Mouse (Mus musculus) forebrain, embryonic 14.5 days (tissue): ENCODE measurements around the gene Selenon. TPM values are rescaled to one million over a fixed set of nuclear protein-coding genes. Genes with fewer than 3 reads are reported as not detected.
A peak's percentile ranks its signal among the peaks of the same experiment; 100 is the strongest.

Source experiments
- ATAC-seq: fragments of 200-750 bp; cut with Nextera tagmentation; 2 replicates; pipeline ENCODE4 v1.8.0; 2017; ENCODE audit warnings: mild to moderate bottlenecking, moderate library complexity
- DNase-seq: peaks from one replicate; pipeline ENCODE4 v3.0.0-alpha.2; 2015; ENCODE audit warnings: low spot score
- H3K27ac ChIP-seq: fragments of 300-500 bp; sonication (generic); 2 replicates; pipeline ENCODE4 v1.5.1; 2014; ENCODE audit warnings: low read depth, mild to moderate bottlenecking, control low read depth, low read length, moderate library complexity
- H3K27me3 ChIP-seq: fragments of 300-500 bp; sonication (generic); replicated peaks from 2 replicates; pipeline ENCODE4 v1.6.1; 2014; ENCODE audit warnings: low read length, control low read depth, mixed read lengths; ENCODE audit not compliant: control insufficient read depth, insufficient read depth
- H3K36me3 ChIP-seq: fragments of 300-500 bp; sonication (generic); 2 replicates; pipeline ENCODE4 v1.6.1; 2014; ENCODE audit warnings: low read length, control low read depth; ENCODE audit not compliant: control insufficient read depth, insufficient read depth
- H3K4me1 ChIP-seq: fragments of 300-500 bp; sonication (generic); 2 replicates; pipeline ENCODE4 v1.6.1; 2014; ENCODE audit warnings: antibody characterized with exemption, low read length, control low read depth; ENCODE audit not compliant: control insufficient read depth, insufficient read depth
- H3K4me2 ChIP-seq: fragments of 300-500 bp; sonication (generic); 2 replicates; pipeline ENCODE4 v1.6.1; 2014; ENCODE audit warnings: mild to moderate bottlenecking, control low read depth, low read length
- H3K4me3 ChIP-seq: fragments of 300-500 bp; sonication (generic); 2 replicates; pipeline ENCODE4 v1.5.1; 2014; ENCODE audit warnings: low read depth, low read length, control low read depth
- H3K9ac ChIP-seq: fragments of 300-500 bp; sonication (generic); 2 replicates; pipeline ENCODE4 v1.6.1; 2014; ENCODE audit warnings: mild to moderate bottlenecking, low read length, control low read depth, moderate library complexity
- H3K9me3 ChIP-seq: fragments of 300-500 bp; sonication (generic); replicated peaks from 2 replicates; pipeline ENCODE4 v1.6.1; 2016; ENCODE audit warnings: low read length, control low read depth, mixed read lengths; ENCODE audit not compliant: control insufficient read depth
- WGBS: fragments of 180-500 bp; shearing (Covaris S2); extraction: QIAGEN DNeasy Blood & Tissue Kit; methylation state at CpG from one replicate; pipeline ENCODE4 v1.1.7; 2014; 5-methylcytosine and 5-hydroxymethylcytosine counted together
- polyA plus RNA-seq: library from polyadenylated mRNA; unstranded; fragments of >200 nt; fragmentation: Nextera tagmentation; extraction: Ambion mirVana; gene quantifications from 2 replicates; pipeline ENCODE4 v1.2.1, GENCODE M21; 2014

The Selenon gene
- polyA plus RNA-seq, 1 experiment from 2014 or later: 12.4 TPM

DNA sequence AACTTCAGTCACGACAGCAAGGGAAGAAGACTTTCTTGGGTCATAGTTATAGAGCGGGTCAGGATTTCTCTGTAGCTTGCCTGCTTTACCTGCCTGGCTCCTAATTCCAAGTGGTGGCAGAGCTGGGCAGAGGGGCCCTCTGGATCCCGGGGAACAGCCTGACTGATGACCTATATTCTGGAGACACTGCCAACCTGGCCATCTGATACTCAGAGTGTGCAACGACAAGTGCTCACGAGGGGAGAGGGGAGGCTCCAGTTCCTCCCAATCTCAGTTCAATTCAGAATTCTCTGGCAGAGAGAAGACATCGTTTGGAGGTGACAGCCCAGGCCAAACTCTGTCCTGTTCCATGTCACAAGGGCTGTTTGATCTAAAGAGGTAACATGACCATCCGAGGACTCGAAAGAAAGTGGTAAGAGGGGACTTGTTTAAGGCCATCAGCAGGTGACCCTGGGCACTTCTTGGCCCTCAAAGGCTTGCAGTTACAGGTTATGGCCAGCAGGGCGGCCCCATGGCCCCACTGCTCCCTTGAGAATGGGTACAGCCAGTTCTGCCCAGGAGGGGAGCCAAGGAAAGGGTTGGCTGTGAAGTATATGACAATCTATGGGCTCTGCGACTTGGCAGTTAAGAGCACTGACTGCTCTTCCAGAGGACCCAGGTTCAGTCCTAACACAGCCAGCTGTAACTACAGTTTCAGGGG lies 38.4 kb upstream of the Selenon start:
- Histone ChIP-seq H3K4me2 (no peak overlapping the region), H3K4me1 (peaks cover 15% of the 10 kb centered on the region), H3K27me3 (no peaks in the 10 kb centered on the region), H3K36me3 (no peaks in the 10 kb centered on the region), H3K9ac (no peak overlapping the region), H3K4me3 (no peak overlapping the region), H3K27ac (no peak overlapping the region), H3K9me3 (no peaks in the 10 kb centered on the region)
- ATAC-seq (no peak), DNase-seq (no peak)
- 79% methylated on average over 10 of the region's 10 CpGs for WGBS

DNA sequence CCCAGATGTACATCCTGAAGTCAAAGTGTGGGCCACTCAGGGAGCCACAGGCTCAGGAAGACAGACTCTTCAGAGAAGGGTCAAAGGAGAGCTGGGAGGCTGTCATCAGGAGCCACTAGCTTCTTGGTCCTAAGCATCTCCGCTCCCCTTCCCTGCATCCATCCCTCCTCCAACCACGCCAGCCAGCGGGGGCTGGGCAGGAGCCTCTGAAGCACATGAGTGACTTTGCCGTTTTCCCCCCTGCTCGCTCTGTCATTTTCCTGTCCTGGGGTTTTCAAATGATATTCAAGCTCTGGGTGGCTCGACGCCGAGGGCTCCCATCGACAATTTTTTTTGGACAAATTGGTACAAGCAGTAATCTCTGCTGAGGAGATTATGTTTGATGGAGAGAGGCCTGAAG lies 37.8 kb upstream of the Selenon start:
- Histone ChIP-seq H3K36me3 (no peaks in the 10 kb centered on the region), H3K27ac (no peak overlapping the region), H3K4me1 (peaks cover 15% of the 10 kb centered on the region), H3K9ac (no peak overlapping the region), H3K4me3 (no peak overlapping the region), H3K4me2 (no peak overlapping the region), H3K27me3 (no peaks in the 10 kb centered on the region), H3K9me3 (no peaks in the 10 kb centered on the region)
- DNase-seq: no peak
- ATAC-seq: no peak
- WGBS: 80% methylated on average over 9 of the region's 9 CpGs

DNA sequence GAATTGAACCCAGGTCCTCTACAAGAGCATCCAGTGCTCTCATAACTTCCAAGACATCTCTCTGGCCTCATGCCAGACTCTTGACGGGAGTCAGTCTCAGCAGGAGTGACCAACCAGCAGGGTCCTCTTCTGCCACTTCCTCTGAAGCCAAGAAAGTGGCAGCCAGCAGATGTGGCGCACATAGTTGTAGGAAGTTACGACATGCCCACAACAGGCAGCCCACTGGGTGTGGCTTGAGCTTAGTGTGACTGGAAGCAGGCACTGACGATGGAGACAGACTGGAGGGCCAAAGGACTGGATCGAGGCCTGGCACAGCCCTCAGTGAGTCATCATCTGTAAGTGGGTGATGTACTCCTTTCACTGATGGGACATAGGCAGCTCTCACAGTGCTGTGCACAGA lies 37.0 kb upstream of the Selenon start:
- no peak overlapping the region for H3K27ac ChIP-seq
- ATAC-seq: no peak

DNA sequence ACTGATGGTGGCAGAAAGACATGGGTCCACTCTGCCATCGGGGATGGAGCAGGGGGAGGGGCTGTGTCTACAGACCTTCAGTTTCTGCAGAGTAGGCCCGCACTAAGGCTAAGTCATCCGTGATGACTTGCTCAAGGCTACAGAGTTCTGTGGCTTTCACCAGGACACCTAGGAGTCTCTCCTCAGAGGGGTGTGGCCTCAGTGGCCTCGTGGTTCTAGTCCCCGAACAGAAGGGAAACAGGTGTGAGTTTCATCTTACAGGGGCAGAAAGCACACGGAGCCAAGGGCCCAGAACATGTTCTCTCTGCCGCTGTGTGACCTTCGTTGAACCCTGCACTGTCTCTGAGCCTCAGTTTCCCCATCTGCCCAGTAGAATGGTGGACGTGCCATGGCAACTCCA lies 36.3 kb upstream of the Selenon start:
- ATAC-seq (no peak), DNase-seq (no peak)
- H3K27ac ChIP-seq: no peak overlapping the region
- no peaks in the 10 kb centered on the region for H3K36me3 ChIP-seq
- 89% methylated on average over 9 of the region's 9 CpGs for WGBS
- no peak overlapping the region for H3K4me3 ChIP-seq
- no peaks in the 10 kb centered on the region for H3K27me3 ChIP-seq
- peaks cover 15% of the 10 kb centered on the region for H3K4me1 ChIP-seq
- no peaks in the 10 kb centered on the region for H3K9me3 ChIP-seq
- no peak overlapping the region for H3K9ac ChIP-seq
- H3K4me2 ChIP-seq: no peak overlapping the region

More for the DNA sequence above, 37.0 kb upstream of the Selenon start:
- 87% methylated on average over 5 of the region's 5 CpGs for WGBS
- H3K9ac ChIP-seq: no peak overlapping the region
- H3K36me3 ChIP-seq: no peaks in the 10 kb centered on the region
- H3K4me3 ChIP-seq: no peak overlapping the region
- H3K27me3 ChIP-seq: no peaks in the 10 kb centered on the region
- DNase-seq: no peak
- no peaks in the 10 kb centered on the region for H3K9me3 ChIP-seq
- peaks cover 15% of the 10 kb centered on the region for H3K4me1 ChIP-seq
- H3K4me2 ChIP-seq: no peak overlapping the region

DNA sequence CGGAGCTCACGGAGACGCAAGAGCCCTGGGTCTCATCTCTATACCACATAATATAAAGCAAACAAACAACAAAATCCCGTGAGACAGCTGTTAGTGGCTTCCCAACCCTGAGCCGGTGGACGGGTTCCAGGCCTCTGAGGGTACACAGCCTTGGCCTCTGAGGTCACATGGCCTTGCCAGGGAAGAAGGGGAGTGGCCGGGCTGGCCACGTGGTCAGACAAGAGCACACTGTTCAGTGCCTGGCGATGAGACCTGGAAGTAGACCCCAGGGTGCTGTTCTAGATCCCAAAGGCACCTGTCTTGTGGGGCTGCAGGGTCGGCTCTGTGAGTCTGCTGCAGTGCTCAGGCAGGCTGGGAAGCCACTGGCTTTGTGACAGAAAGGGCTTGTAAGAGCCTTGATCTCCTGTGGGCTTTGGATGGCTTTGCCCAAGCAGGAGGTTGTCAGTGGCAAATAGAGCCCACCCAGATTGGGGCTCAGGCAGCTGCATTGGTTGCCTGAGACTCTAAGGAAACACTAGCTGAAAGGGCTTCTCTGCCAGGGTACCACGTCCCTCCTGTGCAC lies 35.8 kb upstream of the Selenon start:
- H3K36me3 ChIP-seq: no peaks in the 10 kb centered on the region
- no peak overlapping the region for H3K27ac ChIP-seq
- H3K27me3 ChIP-seq: no peaks in the 10 kb centered on the region
- no peak for DNase-seq
- 76% methylated on average over 11 of the region's 11 CpGs for WGBS
- H3K4me2 ChIP-seq: no peak overlapping the region
- no peak overlapping the region for H3K4me3 ChIP-seq
- H3K9me3 ChIP-seq: no peaks in the 10 kb centered on the region
- no peak overlapping the region for H3K9ac ChIP-seq
- ATAC-seq: no peak
- H3K4me1 ChIP-seq: peaks cover 15% of the 10 kb centered on the region

DNA sequence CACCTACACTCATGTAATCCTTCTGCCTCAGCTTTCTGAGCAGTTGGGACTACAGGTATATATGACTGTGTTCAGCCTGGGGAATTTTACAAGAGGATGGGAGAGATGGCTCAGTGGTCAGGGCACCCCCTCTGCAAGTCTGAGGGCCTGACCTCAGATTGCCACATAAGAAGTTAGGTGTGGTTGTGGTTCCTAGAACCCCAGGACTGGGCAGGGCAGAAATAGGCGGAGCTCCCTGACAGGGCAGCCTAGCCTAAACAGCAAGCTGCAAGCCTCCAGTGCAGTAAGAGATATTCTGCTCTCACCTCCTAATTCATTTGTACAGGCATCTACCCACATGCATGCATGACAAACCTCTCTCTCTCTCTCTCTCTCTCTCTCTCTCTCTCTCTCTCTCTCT lies 34.7 kb upstream of the Selenon start:
- ATAC-seq (no peak), DNase-seq (no peak)
- no peak overlapping the region for H3K9ac ChIP-seq
- H3K9me3 ChIP-seq: no peaks in the 10 kb centered on the region
- no peak overlapping the region for H3K4me2 ChIP-seq
- H3K4me3 ChIP-seq: no peak overlapping the region
- peaks cover 9% of the 10 kb centered on the region for H3K4me1 ChIP-seq
- H3K27ac ChIP-seq: no peak overlapping the region
- no peaks in the 10 kb centered on the region for H3K27me3 ChIP-seq
- H3K36me3 ChIP-seq: no peaks in the 10 kb centered on the region
- WGBS: 94% methylated on average over 1 of the region's 1 CpGs

DNA sequence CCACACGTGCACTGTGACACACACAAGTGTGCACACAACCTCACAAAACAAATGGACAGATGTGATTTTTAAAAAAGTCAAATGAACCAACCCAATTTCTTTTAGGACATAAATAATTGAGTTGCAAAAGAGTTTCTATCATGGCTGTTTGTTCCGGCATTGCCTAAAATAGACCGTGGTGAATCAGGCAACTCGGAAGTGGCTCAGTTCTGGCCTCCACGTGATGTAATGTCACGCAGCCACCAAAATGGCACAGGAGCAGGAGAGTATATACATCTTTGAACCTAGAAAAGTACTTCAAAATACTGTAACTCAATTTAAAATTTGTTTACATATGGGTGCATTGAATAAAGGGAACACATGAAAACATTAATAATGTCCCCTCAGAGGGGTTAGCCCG lies 34.2 kb upstream of the Selenon start:
- WGBS: 89% methylated on average over 7 of the region's 7 CpGs

DNA sequence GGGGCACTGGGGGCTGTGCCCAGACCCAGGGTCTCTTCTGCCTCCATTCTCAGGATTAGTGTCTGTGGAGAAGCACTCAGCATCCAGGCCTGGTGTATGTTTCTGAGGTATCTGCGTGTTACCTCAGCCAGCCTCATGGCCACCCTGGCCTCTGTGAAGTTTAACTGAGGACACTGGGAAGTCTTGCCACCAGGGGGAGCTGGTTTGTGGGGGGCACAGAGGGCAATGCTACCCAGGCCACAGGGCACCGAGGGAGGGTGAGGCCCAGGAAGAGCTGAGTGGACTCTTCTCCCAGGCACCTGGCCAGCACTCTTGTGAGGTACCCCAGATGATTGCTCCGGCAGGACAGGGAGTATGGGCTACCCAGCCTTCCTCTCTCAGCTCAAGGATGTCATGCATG lies 31.5 kb upstream of the Selenon start:
- no peak overlapping the region for H3K9ac ChIP-seq
- no peaks in the 10 kb centered on the region for H3K9me3 ChIP-seq
- ATAC-seq (no peak), DNase-seq (no peak)
- peaks cover 15% of the 10 kb centered on the region for H3K4me1 ChIP-seq
- no peak overlapping the region for H3K4me2 ChIP-seq
- H3K36me3 ChIP-seq: no peaks in the 10 kb centered on the region
- H3K27ac ChIP-seq: no peak overlapping the region
- no peak overlapping the region for H3K4me3 ChIP-seq
- WGBS: 80% methylated on average over 3 of the region's 3 CpGs
- no peaks in the 10 kb centered on the region for H3K27me3 ChIP-seq

More for the DNA sequence above, 34.2 kb upstream of the Selenon start:
- no peak overlapping the region for H3K4me3 ChIP-seq
- H3K9me3 ChIP-seq: no peaks in the 10 kb centered on the region
- H3K4me1 ChIP-seq: peaks cover 4% of the 10 kb centered on the region; the same call in 1 of the 2 replicates
- ATAC-seq (no peak), DNase-seq (no peak)
- no peak overlapping the region for H3K9ac ChIP-seq
- no peaks in the 10 kb centered on the region for H3K27me3 ChIP-seq
- no peaks in the 10 kb centered on the region for H3K36me3 ChIP-seq
- no peak overlapping the region for H3K4me2 ChIP-seq
- no peak overlapping the region for H3K27ac ChIP-seq

DNA sequence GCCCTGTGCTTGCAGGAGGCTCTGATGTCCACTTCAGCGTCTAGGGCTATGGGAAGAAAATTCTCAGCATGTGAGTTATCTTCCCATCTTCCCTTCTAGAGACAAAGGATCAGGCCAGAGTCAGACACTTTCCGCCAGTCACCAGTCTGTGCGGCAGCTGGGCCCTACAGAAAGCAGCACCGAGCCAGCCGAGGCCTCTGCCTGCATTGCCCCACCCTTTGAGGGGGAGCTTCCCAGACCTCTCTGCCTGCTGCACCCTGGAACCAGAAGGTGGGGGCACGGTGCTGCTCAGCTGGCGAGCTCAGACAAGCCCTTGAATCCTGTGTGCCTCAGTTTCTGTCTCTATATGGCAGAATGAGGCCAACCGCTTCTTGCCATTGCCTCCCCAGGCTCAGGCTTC lies 29.4 kb upstream of the Selenon start:
- Histone ChIP-seq H3K4me1 (peaks cover 19% of the 10 kb centered on the region), H3K36me3 (no peaks in the 10 kb centered on the region), H3K27ac (peak overlapping the region; percentile 75), H3K27me3 (no peaks in the 10 kb centered on the region), H3K9ac (0 out of 2 replicates have a peak overlapping the region, but pooled peaks have one; percentile 1), H3K4me2 (no peak overlapping the region), H3K9me3 (no peaks in the 10 kb centered on the region), H3K4me3 (no peak overlapping the region)
- WGBS: 53% methylated on average over 8 of the region's 8 CpGs
- DNase-seq: peak; percentile 39
- ATAC-seq: no peak
